Mouse (Mus musculus) bone marrow macrophage, adult 2 months (primary cell): ENCODE results near the gene Slc8a1. TPM values are rescaled to one million over a fixed set of nuclear protein-coding genes. Genes with fewer than 3 reads are reported as not detected.

Source experiments
- H3K27ac ChIP-seq: 2 replicates; pipeline ENCODE4 v1.5.1; 2012; ENCODE audit warnings: low read depth, low read length; ENCODE audit not compliant: insufficient read depth
- H3K4me1 ChIP-seq: 2 replicates; pipeline ENCODE4 v1.6.1; 2012; ENCODE audit warnings: low read length; ENCODE audit not compliant: control insufficient read depth, insufficient read depth
- H3K4me3 ChIP-seq: 2 replicates; pipeline ENCODE4 v1.5.1; 2012; ENCODE audit warnings: mild to moderate bottlenecking, low read length, moderate library complexity; ENCODE audit not compliant: insufficient read depth
- CTCF ChIP-seq: IDR thresholded peaks from 2 replicates; pipeline ENCODE4 v1.5.1; 2012; ENCODE audit warnings: low read depth, mild to moderate bottlenecking, low read length, moderate library complexity
- POLR2A ChIP-seq: IDR thresholded peaks from 2 replicates; pipeline ENCODE4 v1.6.1; 2012; ENCODE audit warnings: mild to moderate bottlenecking, low read depth, low read length, borderline replicate concordance
- polyA plus RNA-seq: library from polyadenylated mRNA; stranded (reverse); fragments of >200 nt; gene quantifications from 2 replicates; pipeline ENCODE4 v1.2.4, GENCODE M21; 2012; ENCODE audit not compliant: missing spikeins, insufficient read depth, insufficient read length

Slc8a1 gene
- polyA plus RNA-seq = 42.2 and 46.2 TPM in 2 replicates

- TF ChIP-seq POLR2A = no peak
- no peak for TF ChIP-seq CTCF
- Histone ChIP-seq H3K4me3 (no peak within 1 kb of the TSS), H3K27ac (no peak within 1 kb of the TSS), H3K4me1 (no peaks in the 10 kb centered on the region)
These were observed at the start of gene Slc8a1 for GRCm38 (mm10) chr17:81738311-81738755. Gene Slc8a1 (minus strand): TSS chr17:81738377.

GRCm38 (mm10) chr17:81787350-81787749, 49.2 kb upstream of the Slc8a1 start:
- H3K4me3 ChIP-seq = no peak overlapping the region
- 0 out of 2 replicates have a peak, but pooled peaks cover under 1% of the 10 kb centered on the region for H3K4me1 ChIP-seq
- no peak for TF ChIP-seq POLR2A
- TF ChIP-seq CTCF = no peak
- no peak overlapping the region for H3K27ac ChIP-seq

GRCm38 (mm10) chr17:81782326-81782725, 44.1 kb upstream of the Slc8a1 start:
- no peak for TF ChIP-seq POLR2A
- no peak for TF ChIP-seq CTCF
- H3K4me3 ChIP-seq = no peak overlapping the region
- peaks cover 8% of the 10 kb centered on the region for H3K4me1 ChIP-seq
- H3K27ac ChIP-seq = no peak overlapping the region

GRCm38 (mm10) chr17:81781491-81781890, 43.3 kb upstream of the Slc8a1 start:
- no peak overlapping the region for H3K27ac ChIP-seq

GRCm38 (mm10) chr17:81779883-81780282, 41.7 kb upstream of the Slc8a1 start:
- TF ChIP-seq POLR2A = no peak
- no peak for TF ChIP-seq CTCF
- Histone ChIP-seq H3K27ac (no peak overlapping the region), H3K4me1 (peaks cover 8% of the 10 kb centered on the region), H3K4me3 (no peak overlapping the region)

More at GRCm38 (mm10) chr17:81781491-81781890, 43.3 kb upstream of the Slc8a1 start:
- Histone ChIP-seq H3K4me1 (peaks cover 8% of the 10 kb centered on the region), H3K4me3 (no peak overlapping the region)
- TF ChIP-seq POLR2A (no peak), CTCF (no peak)

- TF ChIP-seq CTCF (no peak), POLR2A (no peak)
- Histone ChIP-seq H3K4me3 (no peak overlapping the region), H3K4me1 (peaks cover 9% of the 10 kb centered on the region; the same call in 1 of the 2 replicates), H3K27ac (no peak overlapping the region)
These were observed 12.5 kb upstream of the Slc8a1 start for GRCm38 (mm10) chr17:81750664-81751063.

GRCm38 (mm10) chr17:81743034-81743433, 4.9 kb upstream of the Slc8a1 start:
- TF ChIP-seq POLR2A (no peak), CTCF (no peak)
- H3K4me1 ChIP-seq = no peaks in the 10 kb centered on the region
- no peak overlapping the region for H3K27ac ChIP-seq
- H3K4me3 ChIP-seq = no peak overlapping the region

- no peak overlapping the region for H3K27ac ChIP-seq
- no peak overlapping the region for H3K4me3 ChIP-seq
- H3K4me1 ChIP-seq = no peaks in the 10 kb centered on the region
- no peak for TF ChIP-seq POLR2A
- TF ChIP-seq CTCF = no peak
These were observed 2.4 kb upstream of the Slc8a1 start for GRCm38 (mm10) chr17:81740576-81740975.

- Histone ChIP-seq H3K27ac (no peak overlapping the region), H3K4me1 (no peaks in the 10 kb centered on the region), H3K4me3 (no peak overlapping the region)
- TF ChIP-seq POLR2A = no peak
- no peak for TF ChIP-seq CTCF
These were observed 398 bp downstream of the Slc8a1 start for GRCm38 (mm10) chr17:81737779-81738178.

- Histone ChIP-seq H3K4me1 (no peaks in the 10 kb centered on the region), H3K27ac (no peak overlapping the region), H3K4me3 (no peak overlapping the region)
- TF ChIP-seq POLR2A (no peak), CTCF (no peak)
These were observed 868 bp downstream of the Slc8a1 start for GRCm38 (mm10) chr17:81737309-81737708.
